Mouse (Mus musculus): ENCODE data around the gene Flt3l.
"Not testable (repeated sequence)": the region's sequence is repeated elsewhere in the genome, so short reads cannot be mapped to it uniquely, and the experiment has no call there.

Gene Flt3l

DNA sequence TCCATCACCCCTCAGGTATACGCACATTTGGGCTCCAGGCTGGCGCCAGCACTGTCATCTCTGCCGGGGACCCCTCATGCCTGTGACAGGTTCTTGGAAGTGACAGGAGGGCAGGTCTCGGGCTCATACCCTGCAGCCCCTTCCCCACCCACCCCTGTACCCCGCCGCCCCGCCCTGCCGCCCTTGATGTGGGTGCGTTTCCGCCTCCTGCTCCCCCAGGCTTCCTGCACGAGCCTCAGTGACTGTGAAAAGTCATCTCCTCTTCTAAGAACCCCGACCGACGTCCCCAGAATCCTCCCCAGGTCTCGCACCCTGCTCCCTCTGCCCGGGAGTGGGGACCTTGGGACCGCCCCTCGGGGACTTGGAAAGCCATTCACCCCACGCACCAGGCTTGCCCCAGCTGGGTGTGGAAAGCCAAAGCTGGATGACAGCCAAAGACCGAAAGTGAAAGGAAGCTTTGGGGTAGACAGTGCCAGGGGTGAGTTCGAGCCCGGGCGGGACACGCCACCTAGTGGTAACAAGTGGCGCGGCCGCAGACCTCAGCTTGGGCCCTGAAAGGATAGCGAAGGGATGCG lies at the start of gene Flt3l, which contains the start of gene Gm45713:
Flt3l (minus strand) TSS at position 440 of the 575 bp plus-strand sequence.
Gm45713 (minus strand) TSS at position 239 of the 575 bp plus-strand sequence.
- peak; percentile 72; the same call in 1 of the 2 replicates for ATAC-seq (ENCODE audit: insufficient number of reproducible peaks, low FRiP score, low TSS enrichment)

GRCm38 (mm10) chr7:45185921-45186320 lies 49.7 kb upstream of the Flt3l start:
- ATAC-seq (ENCODE audit: insufficient number of reproducible peaks, low FRiP score, low TSS enrichment) = no peak

- ATAC-seq (ENCODE audit: insufficient number of reproducible peaks, low FRiP score, low TSS enrichment) = no peak
Observed at GRCm38 (mm10) chr7:45183672-45184071, 47.4 kb upstream of the Flt3l start.

DNA sequence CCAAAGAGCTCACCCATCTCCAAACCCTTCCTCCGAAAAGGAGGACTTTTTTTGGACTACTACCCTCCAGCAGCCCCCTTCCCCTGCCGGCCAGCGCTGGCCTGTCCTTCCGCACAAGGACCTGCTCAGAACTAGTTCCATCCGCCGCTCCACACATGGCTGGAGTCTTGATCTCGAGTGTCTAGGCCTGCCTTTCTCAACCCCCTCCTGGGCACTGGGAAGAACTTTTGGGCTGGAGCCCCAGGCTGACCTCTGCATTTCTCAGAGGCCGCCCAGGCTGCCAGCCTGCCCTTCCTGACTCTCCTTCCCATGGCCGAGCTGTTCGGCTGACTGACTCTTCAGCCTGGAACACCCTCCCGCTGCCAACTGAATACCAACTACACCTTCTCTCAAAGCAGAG lies 46.4 kb upstream of the Flt3l start:
- 0 out of 2 replicates have a peak, but pooled peaks have one; percentile 2 for ATAC-seq (ENCODE audit: insufficient number of reproducible peaks, low FRiP score, low TSS enrichment)

GRCm38 (mm10) chr7:45182199-45182601 lies 46.0 kb upstream of the Flt3l start:
- peak; percentile 88 for ATAC-seq (ENCODE audit: insufficient number of reproducible peaks, low FRiP score, low TSS enrichment)

- no peak for ATAC-seq (ENCODE audit: insufficient number of reproducible peaks, low FRiP score, low TSS enrichment)
Observed at GRCm38 (mm10) chr7:45181540-45181939, 45.3 kb upstream of the Flt3l start.

DNA sequence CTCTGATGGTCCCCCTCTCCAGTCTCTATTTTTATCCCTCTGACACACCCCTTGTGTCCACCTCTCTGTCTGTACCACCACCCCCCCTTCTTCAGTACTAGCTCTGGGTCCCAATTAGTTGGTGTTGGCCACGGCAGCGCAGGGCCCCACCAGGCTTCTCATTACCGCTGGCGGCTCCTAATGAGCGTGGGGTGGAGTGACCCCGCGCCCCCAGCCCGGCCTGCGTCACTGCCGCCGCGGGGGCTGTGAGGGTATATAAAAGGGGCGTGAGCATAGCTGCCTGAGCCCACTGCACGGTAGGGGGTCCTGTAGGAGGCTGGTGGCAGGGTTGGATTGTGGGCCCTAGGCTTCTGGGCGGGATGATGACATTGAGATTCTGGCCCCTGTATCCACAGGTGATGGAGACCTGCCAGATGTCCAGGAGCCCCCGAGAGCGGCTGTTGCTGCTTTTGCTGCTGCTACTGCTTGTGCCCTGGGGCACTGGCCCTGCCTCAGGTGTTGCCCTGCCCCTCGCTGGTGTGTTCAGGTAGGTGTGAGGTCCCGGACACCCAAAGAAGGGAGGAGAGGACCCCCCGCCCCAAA lies 44.8 kb upstream of the Flt3l start, which contains the start of gene Pth2:
Pth2 (plus strand) TSS at position 100 of the 582 bp plus-strand sequence.
- no peak for ATAC-seq (ENCODE audit: insufficient number of reproducible peaks, low FRiP score, low TSS enrichment)

GRCm38 (mm10) chr7:45179469-45179868 lies 43.2 kb upstream of the Flt3l start, which contains the start of gene Gfy:
TSS of gene Gfy (minus strand) at chr7:45179569.
- ATAC-seq (ENCODE audit: insufficient number of reproducible peaks, low FRiP score, low TSS enrichment) = no peak

DNA sequence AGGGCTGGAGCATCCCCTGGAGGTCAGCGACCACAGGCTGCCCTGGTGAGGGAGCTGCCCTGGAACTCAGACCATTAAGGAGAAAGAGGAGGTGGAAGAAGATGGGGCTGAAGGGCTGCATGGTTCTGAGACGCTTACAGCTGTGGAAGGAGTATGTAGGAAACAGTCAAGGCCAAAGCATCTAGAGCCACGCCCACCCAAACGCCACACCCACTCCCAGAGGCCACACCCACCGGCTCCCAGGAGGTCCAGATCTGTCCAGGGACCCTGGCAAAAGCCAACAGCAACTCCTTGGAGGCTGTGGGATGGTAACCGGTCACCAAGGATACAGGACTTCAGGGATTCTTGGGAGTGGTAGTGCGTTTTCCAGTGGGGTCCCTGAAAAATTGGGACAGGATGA lies 42.3 kb upstream of the Flt3l start:
- ATAC-seq (ENCODE audit: insufficient number of reproducible peaks, low FRiP score, low TSS enrichment) = no peak

DNA sequence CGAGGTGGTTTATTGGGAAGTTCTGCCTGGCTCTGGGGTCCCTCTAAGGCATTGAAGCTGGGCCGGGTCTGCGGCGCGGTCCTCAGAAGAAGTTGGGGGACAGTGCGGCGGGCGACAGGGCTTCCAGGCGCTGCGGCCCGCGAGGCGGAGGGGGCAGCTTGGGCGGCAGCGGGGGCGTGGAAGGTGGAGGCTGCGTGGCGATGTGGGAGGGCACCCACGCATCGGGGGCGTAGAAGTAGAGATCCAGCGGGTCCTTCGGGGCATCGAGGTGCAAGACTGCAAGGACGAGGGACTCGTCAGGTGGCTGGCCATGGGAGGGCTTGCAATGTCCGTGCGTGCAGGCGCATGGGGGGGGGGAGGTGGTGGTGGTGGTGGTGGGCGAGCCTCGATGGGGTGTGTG lies 40.1 kb upstream of the Flt3l start:
- ATAC-seq (ENCODE audit: insufficient number of reproducible peaks, low FRiP score, low TSS enrichment) = no peak

GRCm38 (mm10) chr7:45175929-45176328 lies 39.7 kb upstream of the Flt3l start:
- ATAC-seq (ENCODE audit: insufficient number of reproducible peaks, low FRiP score, low TSS enrichment) = no peak

DNA sequence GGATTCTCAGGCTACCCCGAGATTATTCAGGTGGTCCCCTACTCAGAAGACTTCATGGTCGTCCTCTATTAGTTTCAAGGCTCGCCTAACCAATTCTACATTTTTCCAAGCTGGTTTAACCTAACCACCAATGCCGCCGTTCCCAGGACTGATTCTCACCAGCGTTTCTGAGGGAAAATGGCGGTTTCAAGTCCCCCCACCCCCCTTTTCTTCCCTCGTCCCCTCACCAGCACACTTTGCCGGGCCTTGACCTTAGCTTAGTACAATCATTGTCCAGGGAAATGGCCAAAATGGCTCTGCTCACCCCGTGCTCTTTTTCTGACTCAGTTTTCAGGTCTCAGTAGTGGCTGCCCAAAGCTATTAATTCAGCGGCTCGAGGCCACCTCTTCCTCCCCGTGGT lies 39.2 kb upstream of the Flt3l start:
- ATAC-seq (ENCODE audit: insufficient number of reproducible peaks, low FRiP score, low TSS enrichment) = no peak

DNA sequence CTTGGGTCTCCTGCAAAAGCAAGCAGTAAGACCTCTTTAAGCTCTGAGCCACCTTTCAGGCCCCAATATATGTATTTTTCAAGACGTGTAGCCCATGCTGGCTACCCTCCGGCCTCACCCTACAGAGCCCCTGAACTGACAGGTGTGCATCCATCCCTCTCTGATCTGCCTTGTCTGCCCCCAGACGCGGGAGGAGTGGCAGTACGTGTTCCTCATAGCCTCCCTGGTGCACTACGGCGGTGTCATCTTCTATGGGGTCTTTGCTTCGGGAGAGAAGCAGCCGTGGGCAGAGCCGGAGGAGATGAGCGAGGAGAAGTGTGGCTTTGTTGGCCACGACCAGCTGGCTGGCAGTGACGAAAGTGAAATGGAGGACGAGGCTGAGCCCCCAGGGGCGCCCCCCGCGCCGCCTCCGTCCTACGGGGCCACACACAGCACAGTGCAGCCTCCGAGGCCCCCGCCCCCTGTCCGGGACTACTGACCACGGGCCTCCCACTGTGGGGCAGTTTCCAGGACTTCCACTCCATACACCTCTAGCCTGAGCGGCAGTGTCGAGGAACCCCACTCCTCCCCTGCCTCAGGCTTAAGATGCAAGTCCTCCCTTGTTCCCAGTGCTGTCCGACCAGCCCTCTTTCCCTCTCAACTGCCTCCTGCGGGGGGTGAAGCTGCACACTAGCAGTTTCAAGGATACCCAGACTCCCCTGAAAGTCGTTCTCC lies 38.5 kb upstream of the Flt3l start:
- no peak for ATAC-seq (ENCODE audit: insufficient number of reproducible peaks, low FRiP score, low TSS enrichment)

DNA sequence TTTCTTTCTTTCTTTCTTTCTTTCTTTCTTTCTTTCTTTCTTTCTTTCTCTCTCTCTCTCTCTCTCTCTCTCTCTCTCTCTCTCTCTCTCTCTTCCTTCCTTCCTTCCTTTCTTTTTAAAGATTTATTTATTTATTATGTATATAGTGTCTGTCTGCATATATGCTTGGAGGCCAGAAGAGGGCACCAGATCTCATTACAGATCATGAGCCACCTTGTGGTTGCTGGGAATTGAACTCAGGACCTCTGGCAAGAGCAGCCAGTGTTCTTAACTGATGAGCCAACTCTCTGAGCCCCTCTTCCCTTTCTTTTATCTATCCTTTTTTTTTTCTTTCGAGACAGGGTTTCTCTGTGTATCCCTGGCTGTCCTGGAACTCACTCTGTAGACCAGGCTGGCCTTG lies 37.5 kb upstream of the Flt3l start:
- not testable (repeated sequence) for ATAC-seq (ENCODE audit: insufficient number of reproducible peaks, low FRiP score, low TSS enrichment)

DNA sequence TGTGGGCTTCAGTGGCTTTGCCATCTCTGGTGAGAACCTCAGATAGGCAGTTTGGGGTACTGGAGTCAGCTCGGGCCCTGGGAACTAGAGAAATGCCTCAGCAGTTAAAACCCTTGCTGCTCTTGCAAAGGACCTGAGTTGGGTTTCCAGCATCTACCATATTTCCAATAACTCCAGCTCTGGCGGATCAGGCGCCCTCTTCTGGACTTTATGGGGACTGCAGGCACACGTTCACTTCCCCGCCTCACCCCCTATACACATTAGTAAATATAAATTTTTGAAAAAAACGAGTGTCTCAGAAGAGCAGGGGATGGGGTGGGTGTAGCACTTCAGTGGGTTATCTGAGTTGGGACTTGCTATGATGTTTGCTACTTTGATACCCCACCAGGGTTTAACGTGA lies 36.7 kb upstream of the Flt3l start:
- ATAC-seq (ENCODE audit: insufficient number of reproducible peaks, low FRiP score, low TSS enrichment) = no peak

- peak; percentile 40 for ATAC-seq (ENCODE audit: insufficient number of reproducible peaks, low FRiP score, low TSS enrichment)
Observed at GRCm38 (mm10) chr7:45169495-45169894, 33.3 kb upstream of the Flt3l start.

DNA sequence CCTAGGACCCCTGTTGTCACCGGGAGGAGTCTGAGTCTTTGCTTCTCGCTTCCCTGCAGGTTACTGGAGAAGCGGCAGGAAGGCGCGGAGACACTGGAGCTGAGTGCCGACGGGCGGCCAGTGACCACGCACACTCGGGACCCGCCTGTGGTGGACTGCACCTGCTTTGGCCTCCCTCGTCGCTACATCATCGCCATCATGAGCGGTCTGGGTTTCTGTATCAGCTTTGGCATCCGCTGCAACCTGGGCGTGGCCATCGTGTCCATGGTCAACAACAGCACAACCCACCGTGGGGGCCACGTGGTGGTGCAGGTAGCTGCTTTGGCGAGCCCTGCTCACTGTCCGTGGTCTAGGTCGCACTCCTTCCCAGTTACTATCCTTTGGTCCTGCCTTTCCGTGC lies 32.4 kb upstream of the Flt3l start:
- no peak for ATAC-seq (ENCODE audit: insufficient number of reproducible peaks, low FRiP score, low TSS enrichment)

DNA sequence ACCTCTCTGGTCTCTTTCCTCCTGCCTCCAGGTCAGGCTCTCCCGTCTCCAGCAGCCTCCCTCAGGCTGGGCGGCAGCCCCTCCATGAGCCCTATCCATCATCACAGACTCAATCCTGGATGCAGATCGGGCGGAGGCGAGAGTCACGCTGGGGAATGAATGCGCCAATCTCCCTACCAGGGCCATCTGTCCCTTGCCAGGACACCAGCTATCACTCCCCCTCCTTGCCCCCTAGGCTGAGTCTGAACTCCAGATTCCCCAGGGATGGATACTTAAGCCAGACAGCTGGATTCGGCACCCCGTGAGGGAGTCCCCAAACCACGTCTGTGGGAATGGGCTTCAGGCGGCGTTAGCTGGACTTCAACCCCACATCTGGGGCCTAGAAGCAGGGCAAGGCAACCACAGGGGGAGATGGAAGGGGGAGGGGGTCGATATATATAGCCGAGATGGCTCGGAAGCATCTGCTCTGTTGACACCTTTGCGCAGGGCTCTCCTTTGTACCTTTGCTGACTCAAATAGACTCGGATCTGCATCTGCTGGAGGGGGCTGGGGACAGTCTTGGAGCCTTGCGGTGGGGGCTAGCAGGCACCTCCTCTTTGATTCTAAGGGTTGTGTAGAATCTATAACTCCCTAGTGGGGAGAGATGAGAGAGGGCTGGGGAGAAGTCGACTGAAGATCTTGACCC lies 31.7 kb upstream of the Flt3l start:
- peak; percentile 8; the same call in 1 of the 2 replicates for ATAC-seq (ENCODE audit: insufficient number of reproducible peaks, low FRiP score, low TSS enrichment)

DNA sequence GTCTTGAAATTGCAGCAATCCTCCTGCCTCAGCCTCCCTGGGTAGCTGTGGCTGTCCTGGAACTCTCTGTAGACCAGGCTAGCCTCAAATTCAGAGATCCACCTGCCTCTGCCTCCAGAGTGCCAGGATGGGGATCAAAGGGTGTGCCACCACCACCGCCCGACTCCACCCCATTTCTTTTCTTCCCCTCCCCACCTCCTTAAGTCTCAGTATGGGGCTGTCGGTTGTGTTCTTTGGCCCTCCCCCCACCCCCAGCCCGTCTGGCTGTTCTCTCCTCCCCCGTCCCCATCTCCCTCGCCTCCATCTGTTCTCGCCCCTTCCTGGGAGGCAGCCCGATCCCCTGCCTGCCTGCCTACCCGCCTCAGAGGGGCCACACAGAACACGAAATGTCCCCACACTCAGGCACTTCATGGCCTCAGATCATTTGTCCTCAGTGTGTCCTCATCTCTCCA lies 30.7 kb upstream of the Flt3l start:
- no peak for ATAC-seq (ENCODE audit: insufficient number of reproducible peaks, low FRiP score, low TSS enrichment)

- ATAC-seq (ENCODE audit: insufficient number of reproducible peaks, low FRiP score, low TSS enrichment) = no peak
Observed at GRCm38 (mm10) chr7:45165701-45166100, 29.5 kb upstream of the Flt3l start.

GRCm38 (mm10) chr7:45164833-45165232 lies 28.6 kb upstream of the Flt3l start:
- no peak for ATAC-seq (ENCODE audit: insufficient number of reproducible peaks, low FRiP score, low TSS enrichment)
